Mouse (Mus musculus) right cerebral cortex, adult 18-20 months (tissue): ENCODE measurements around the gene F7.

Experiments
- DNase-seq: peaks from one replicate; pipeline ENCODE4 v3.0.0; 2022; ENCODE audit warnings: mixed read lengths

F7 gene

GRCm38 (mm10) chr8:13025487-13026224 is at the start of gene F7:
Gene F7 (plus strand): TSS chr8:13026034.
- no peak for DNase-seq

- DNase-seq = no peak
Measured at GRCm38 (mm10) chr8:12976290-12976689, 49.5 kb upstream of the F7 start.

DNA sequence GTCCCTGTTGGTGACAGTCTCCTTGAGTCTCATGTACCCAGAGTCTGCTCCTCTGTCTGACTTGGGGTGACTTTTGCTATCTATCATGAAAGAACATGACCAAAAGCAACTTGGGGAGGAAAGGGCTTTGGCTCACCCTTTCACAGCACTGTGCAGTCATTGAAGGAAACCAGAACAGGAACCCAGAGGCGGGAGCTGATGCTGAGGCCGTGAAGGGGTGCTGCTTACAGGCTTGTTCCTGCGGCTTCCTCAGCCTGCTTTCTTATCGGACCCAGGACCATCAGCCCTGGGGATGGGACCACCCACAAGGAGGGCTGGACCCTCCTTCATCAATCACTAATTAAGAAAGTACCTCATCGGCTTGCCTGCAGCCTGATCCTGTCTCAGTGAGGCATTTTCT is 49.1 kb upstream of the F7 start:
- no peak for DNase-seq

GRCm38 (mm10) chr8:12977325-12977724 is 48.5 kb upstream of the F7 start:
- no peak for DNase-seq

GRCm38 (mm10) chr8:12978308-12978707 is 47.5 kb upstream of the F7 start:
- no peak for DNase-seq

DNA sequence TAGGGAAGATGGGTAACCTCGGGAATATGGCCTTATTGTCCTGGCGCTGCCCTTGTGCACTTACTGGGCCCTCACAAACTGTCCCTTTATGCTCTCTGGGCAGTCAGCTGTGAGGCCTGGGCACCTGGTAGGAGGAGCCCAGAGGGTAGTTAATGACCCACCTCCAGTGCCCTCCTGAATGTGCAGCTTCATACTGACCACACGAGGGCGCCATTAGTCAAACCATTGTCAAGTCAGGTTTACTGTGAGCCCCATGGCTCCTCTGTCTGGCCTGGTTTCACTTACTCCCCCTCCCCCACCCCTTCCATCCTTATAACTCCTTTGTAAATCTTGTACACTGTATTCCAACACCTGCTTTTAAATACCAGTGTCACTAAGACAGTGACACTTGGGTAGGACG is 47.1 kb upstream of the F7 start:
- no peak for DNase-seq

GRCm38 (mm10) chr8:12983681-12984467 is 42.0 kb upstream of the F7 start:
- DNase-seq = peak; percentile 94

DNA sequence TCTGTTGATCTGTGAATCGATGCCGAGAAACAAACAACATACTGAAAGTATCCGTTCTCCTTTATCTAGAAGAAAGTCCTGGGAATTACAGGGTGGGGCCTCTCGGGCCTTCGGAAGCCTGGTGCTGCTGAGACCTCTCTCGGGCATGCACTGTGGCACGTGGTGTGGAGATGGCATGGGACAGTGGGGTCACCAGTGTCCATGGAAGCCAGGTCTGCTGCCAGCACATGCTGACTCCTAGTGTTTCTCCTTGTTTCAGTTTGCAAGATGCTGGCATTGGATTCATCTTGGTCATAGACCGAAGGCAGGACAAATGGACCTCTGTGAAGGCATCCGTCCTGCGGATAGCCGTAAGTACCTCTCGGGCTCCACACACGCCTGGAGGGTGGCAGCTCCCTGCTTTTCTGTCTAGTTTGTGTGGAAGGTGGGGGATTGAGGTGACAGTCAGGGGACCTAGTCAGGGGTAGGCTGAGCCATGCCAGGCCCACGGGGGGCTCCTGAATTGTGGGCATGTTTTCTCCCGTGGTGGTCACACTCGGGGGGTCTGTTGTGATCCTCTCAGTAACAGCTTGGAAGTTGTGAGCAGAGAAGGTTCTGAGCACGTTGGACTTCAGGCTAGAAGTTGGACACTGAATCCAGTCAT is 41.1 kb upstream of the F7 start:
- DNase-seq = no peak

GRCm38 (mm10) chr8:12985259-12985658 is 40.6 kb upstream of the F7 start:
- peak; percentile 89 for DNase-seq

GRCm38 (mm10) chr8:12987571-12987970 is 38.3 kb upstream of the F7 start:
- DNase-seq = peak; percentile 83

DNA sequence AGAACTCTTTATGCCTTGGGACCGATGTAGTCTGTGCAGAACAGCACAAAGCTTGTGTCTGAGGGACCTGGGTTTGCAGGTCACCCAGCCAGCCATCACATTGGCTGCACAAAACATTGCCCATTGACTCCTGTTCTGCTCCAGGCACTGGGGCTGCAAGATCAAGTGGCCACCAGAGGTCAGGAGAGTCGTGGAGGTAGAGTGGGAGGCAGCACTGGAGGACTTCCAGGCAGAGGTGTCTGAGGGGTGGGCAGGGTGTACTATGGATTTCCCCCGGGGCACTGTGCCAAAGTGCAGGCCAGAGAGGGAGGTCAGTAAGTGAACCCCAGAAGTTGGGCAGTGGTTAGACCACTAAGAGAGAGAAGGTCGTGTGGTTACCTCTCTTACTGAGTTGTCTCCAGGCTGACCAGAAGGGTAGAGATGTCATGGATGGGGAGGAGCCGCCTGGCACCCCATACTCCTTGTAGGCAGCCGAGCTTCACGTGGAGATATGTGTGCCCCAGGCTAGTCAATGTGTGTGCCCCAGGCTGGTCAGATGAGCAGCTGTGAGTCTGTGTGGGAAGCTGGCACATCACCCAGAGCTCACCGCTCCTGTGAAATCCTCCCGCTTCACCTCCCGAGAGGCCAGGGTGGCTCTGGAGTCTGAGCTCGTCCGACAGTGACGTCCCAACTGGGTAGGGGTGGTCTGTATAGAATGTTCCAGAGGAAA is 37.0 kb upstream of the F7 start:
- no peak for DNase-seq

GRCm38 (mm10) chr8:12991411-12991810 is 34.4 kb upstream of the F7 start:
- DNase-seq = no peak

DNA sequence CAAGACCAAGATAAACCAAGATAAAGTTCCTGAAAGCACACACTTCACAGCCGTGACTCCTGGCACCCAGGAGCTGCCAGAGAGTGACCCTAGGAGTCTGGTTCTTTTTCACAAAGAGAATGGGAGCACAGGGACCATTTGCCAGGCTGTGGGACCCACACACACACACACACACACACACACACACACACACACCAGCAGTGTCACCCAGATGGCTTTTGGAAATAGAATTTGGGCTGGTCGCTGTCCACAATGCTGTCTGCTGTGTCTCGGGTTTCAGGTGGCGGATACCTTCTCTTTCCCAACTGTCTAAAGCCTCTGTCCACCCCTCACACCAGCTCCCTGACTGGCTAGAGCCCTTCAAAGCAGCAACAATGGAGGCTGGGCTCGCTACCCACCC is 31.4 kb upstream of the F7 start:
- DNase-seq = no peak

GRCm38 (mm10) chr8:12995481-12995880 is 30.4 kb upstream of the F7 start:
- DNase-seq = no peak

GRCm38 (mm10) chr8:12996831-12997275 is 29.0 kb upstream of the F7 start:
- no peak for DNase-seq

DNA sequence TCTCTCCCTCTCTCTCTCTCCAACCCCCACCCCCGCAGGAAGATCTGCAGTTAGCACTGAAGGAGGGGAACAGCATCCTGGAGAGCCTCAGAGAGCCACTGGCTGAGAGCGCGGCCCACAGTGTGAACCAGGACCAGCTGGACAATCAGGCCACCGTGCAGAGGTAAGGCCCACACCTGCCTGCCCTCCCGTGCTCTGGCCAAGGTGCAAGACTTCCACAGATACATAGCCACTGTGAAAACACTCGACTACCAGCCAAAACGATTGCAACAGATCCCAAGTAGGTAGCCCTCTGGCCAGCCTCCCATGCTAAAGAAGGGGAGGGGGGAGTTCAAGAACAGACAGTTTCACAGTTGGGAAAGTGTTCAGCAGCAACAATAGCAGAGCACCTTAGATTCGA is 27.5 kb upstream of the F7 start:
- no peak for DNase-seq

DNA sequence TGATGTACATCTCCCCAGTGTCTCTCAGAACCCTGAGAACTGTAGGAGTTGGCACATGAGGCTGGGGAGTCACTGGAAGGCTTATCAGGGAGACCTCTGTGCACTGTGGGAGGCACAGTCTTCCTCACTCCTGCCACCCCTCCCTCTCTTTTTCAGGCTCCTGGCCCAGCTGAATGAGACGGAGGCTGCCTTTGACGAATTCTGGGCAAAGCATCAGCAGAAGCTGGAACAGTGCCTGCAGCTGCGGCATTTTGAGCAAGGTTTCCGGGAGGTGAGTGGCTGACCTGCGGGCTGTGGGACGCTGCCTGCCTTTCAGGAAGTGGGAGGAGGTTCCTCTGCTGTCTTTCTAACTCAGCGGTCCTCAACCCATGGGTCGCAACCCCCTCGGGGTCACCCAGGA is 26.0 kb upstream of the F7 start:
- DNase-seq = peak; percentile 57

- no peak for DNase-seq
Measured at GRCm38 (mm10) chr8:13007458-13007857, 18.4 kb upstream of the F7 start.

DNA sequence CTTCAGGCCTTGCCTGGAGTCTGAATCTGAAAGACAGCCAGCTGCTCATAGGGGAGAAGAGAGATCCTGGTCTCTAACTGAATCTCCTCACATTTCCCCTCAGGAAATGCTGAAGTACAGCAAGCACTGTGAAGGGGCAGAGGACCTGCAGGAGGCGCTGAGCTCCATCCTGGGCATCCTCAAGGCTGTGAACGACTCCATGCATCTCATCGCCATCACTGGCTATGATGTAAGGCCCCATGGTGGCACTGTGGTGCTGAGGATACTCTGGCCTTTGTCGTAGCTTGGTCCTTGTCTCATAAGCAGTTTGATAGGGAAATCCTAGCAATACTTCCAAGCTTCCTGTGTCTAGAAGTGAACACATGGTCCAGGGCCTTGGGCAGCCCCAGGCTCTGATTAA is 15.5 kb upstream of the F7 start:
- DNase-seq = no peak

GRCm38 (mm10) chr8:13019560-13019959 is 6.3 kb upstream of the F7 start:
- no peak for DNase-seq

- peak; percentile 69 for DNase-seq
Measured at GRCm38 (mm10) chr8:13021830-13022229, 4.0 kb upstream of the F7 start.

- DNase-seq = no peak
Measured at GRCm38 (mm10) chr8:13027615-13028014, 1.8 kb downstream of the F7 start.

DNA sequence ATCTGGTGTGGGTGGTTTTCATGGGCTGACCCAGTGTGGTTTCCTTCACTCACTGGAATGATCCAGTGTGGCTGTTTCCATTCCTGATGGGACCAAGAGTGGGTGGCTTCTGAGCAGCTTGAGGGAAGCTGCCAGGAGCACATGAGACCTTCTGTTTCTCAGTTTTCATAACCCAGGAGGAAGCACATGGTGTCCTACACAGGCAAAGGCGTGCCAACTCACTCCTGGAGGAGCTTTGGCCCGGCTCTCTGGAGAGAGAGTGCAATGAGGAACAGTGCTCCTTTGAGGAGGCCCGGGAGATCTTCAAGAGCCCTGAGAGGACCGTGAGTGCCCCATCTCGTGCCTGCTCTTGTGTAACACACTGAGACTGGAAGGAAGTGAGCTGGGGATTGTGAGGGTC is 2.6 kb downstream of the F7 start:
- DNase-seq = peak; percentile 87
